Mouse (Mus musculus): Measurements from ENCODE around the gene Tcf7l2. TPM values are rescaled to one million over a fixed set of nuclear protein-coding genes. Genes with fewer than 3 reads are reported as not detected.

The Tcf7l2 gene
- polyA plus RNA-seq, 1 experiment from 2014 or later = 196 TPM

GRCm38 (mm10) chr19:55740753-55741438, 724 bp upstream of the Tcf7l2 start:
- Histone ChIP-seq H3K9me3 (replicated peaks; ENCODE audit: control insufficient read depth, low read length) (no peaks in the 10 kb centered on the region), H3K27ac (ENCODE audit: low read depth, low read length) (peak overlapping the region; percentile 60; the same call in 1 of the 2 replicates), H3K36me3 (ENCODE audit: control insufficient read depth, insufficient read depth, low read length) (no peaks in the 10 kb centered on the region), H3K4me1 (ENCODE audit: control insufficient read depth, insufficient read depth, low read length) (peaks cover 18% of the 10 kb centered on the region; the same call in 1 of the 2 replicates), H3K4me3 (ENCODE audit: low read depth, low read length) (peak overlapping the region; percentile 53), H3K4me2 (ENCODE audit: low read length) (peak overlapping the region; percentile 81), H3K27me3 (replicated peaks; ENCODE audit: control insufficient read depth, insufficient read depth, low read length) (no peaks in the 10 kb centered on the region), H3K9ac (ENCODE audit: low read length) (peak overlapping the region; percentile 55)
- ATAC-seq (no peak), DNase-seq (ENCODE audit: low spot score) (no peak)
- WGBS = 13% methylated on average over 10 of the region's 10 CpGs

- Histone ChIP-seq H3K4me1 (ENCODE audit: control insufficient read depth, insufficient read depth, low read length) (peaks cover 32% of the 10 kb centered on the region), H3K9ac (ENCODE audit: low read length) (peak overlapping the region; percentile 87), H3K27me3 (replicated peaks; ENCODE audit: control insufficient read depth, insufficient read depth, low read length) (no peaks in the 10 kb centered on the region; the same call in 1 of the 2 replicates), H3K36me3 (ENCODE audit: control insufficient read depth, insufficient read depth, low read length) (no peaks in the 10 kb centered on the region), H3K4me3 (ENCODE audit: low read depth, low read length) (peak overlapping the region; percentile 53), H3K9me3 (replicated peaks; ENCODE audit: control insufficient read depth, low read length) (no peaks in the 10 kb centered on the region), H3K27ac (ENCODE audit: low read depth, low read length) (peak overlapping the region; percentile 90), H3K4me2 (ENCODE audit: low read length) (peak overlapping the region; percentile 81)
- no peak for ATAC-seq
- under 1% methylated on average over 60 of the region's 70 CpGs for WGBS
- peak; percentile 55 for DNase-seq (ENCODE audit: low spot score)
These were observed 873 bp downstream of the Tcf7l2 start for GRCm38 (mm10) chr19:55742386-55743000.

- Histone ChIP-seq H3K27me3 (replicated peaks; ENCODE audit: control insufficient read depth, insufficient read depth, low read length) (no peaks in the 10 kb centered on the region; the same call in 1 of the 2 replicates), H3K4me1 (ENCODE audit: control insufficient read depth, insufficient read depth, low read length) (peaks cover 38% of the 10 kb centered on the region), H3K27ac (ENCODE audit: low read depth, low read length) (peak overlapping the region; percentile 90), H3K9me3 (replicated peaks; ENCODE audit: control insufficient read depth, low read length) (no peaks in the 10 kb centered on the region), H3K4me2 (ENCODE audit: low read length) (peak overlapping the region; percentile 81), H3K36me3 (ENCODE audit: control insufficient read depth, insufficient read depth, low read length) (no peaks in the 10 kb centered on the region), H3K4me3 (ENCODE audit: low read depth, low read length) (peak overlapping the region; percentile 53), H3K9ac (ENCODE audit: low read length) (peak overlapping the region; percentile 87)
- ATAC-seq (0 out of 2 replicates have a peak, but pooled peaks have one; percentile 5), DNase-seq (ENCODE audit: low spot score) (peak; percentile 44)
- WGBS = under 1% methylated on average over 31 of the region's 38 CpGs
These were observed 1.5 kb downstream of the Tcf7l2 start for GRCm38 (mm10) chr19:55743001-55743556.

- peaks cover 45% of the 10 kb centered on the region for H3K4me1 ChIP-seq (ENCODE audit: control insufficient read depth, insufficient read depth, low read length)
- peak overlapping the region; percentile 90 for H3K27ac ChIP-seq (ENCODE audit: low read depth, low read length)
- H3K4me3 ChIP-seq (ENCODE audit: low read depth, low read length) = peak overlapping the region; percentile 53
- H3K4me2 ChIP-seq (ENCODE audit: low read length) = peak overlapping the region; percentile 81
- ATAC-seq (peak; percentile 60), DNase-seq (ENCODE audit: low spot score) (peak; percentile 79)
- H3K27me3 ChIP-seq (replicated peaks; ENCODE audit: control insufficient read depth, insufficient read depth, low read length) = no peaks in the 10 kb centered on the region; the same call in 1 of the 2 replicates
- no peaks in the 10 kb centered on the region for H3K9me3 ChIP-seq (replicated peaks; ENCODE audit: control insufficient read depth, low read length)
- H3K9ac ChIP-seq (ENCODE audit: low read length) = peak overlapping the region; percentile 87
- WGBS = under 1% methylated on average over 47 of the region's 47 CpGs
- H3K36me3 ChIP-seq (ENCODE audit: control insufficient read depth, insufficient read depth, low read length) = no peaks in the 10 kb centered on the region
These were observed 2.2 kb downstream of the Tcf7l2 start for GRCm38 (mm10) chr19:55743557-55744441.

- Histone ChIP-seq H3K9me3 (replicated peaks; ENCODE audit: control insufficient read depth, low read length) (no peaks in the 10 kb centered on the region), H3K9ac (ENCODE audit: low read length) (peak overlapping the region; percentile 87), H3K36me3 (ENCODE audit: control insufficient read depth, insufficient read depth, low read length) (no peaks in the 10 kb centered on the region), H3K4me1 (ENCODE audit: control insufficient read depth, insufficient read depth, low read length) (peaks cover 54% of the 10 kb centered on the region), H3K27me3 (replicated peaks; ENCODE audit: control insufficient read depth, insufficient read depth, low read length) (no peaks in the 10 kb centered on the region; the same call in 1 of the 2 replicates), H3K4me2 (ENCODE audit: low read length) (peak overlapping the region; percentile 81), H3K27ac (ENCODE audit: low read depth, low read length) (peak overlapping the region; percentile 90), H3K4me3 (ENCODE audit: low read depth, low read length) (peak overlapping the region; percentile 53)
- peak; percentile 33 for DNase-seq (ENCODE audit: low spot score)
- WGBS = 2% methylated on average over 21 of the region's 21 CpGs
- no peak for ATAC-seq
These were observed 3.1 kb downstream of the Tcf7l2 start for GRCm38 (mm10) chr19:55744576-55745191.

- 11% methylated on average over 9 of the region's 9 CpGs for WGBS
- ATAC-seq (no peak), DNase-seq (ENCODE audit: low spot score) (peak; percentile 29)
- no peaks in the 10 kb centered on the region for H3K36me3 ChIP-seq (ENCODE audit: control insufficient read depth, insufficient read depth, low read length)
- H3K4me2 ChIP-seq (ENCODE audit: low read length) = peak overlapping the region; percentile 81
- H3K9ac ChIP-seq (ENCODE audit: low read length) = peak overlapping the region; percentile 87
- peak overlapping the region; percentile 49; the same call in 1 of the 2 replicates for H3K27ac ChIP-seq (ENCODE audit: low read depth, low read length)
- no peaks in the 10 kb centered on the region for H3K9me3 ChIP-seq (replicated peaks; ENCODE audit: control insufficient read depth, low read length)
- no peaks in the 10 kb centered on the region; the same call in 1 of the 2 replicates for H3K27me3 ChIP-seq (replicated peaks; ENCODE audit: control insufficient read depth, insufficient read depth, low read length)
- peaks cover 57% of the 10 kb centered on the region for H3K4me1 ChIP-seq (ENCODE audit: control insufficient read depth, insufficient read depth, low read length)
- H3K4me3 ChIP-seq (ENCODE audit: low read depth, low read length) = peak overlapping the region; percentile 53
These were observed 3.6 kb downstream of the Tcf7l2 start for GRCm38 (mm10) chr19:55745192-55745578.

GRCm38 (mm10) chr19:55746241-55746640, 4.6 kb downstream of the Tcf7l2 start:
- H3K4me2 ChIP-seq (ENCODE audit: low read length) = peak overlapping the region; percentile 81
- DNase-seq (ENCODE audit: low spot score) (peak; percentile 43), ATAC-seq (no peak)
- no peaks in the 10 kb centered on the region for H3K36me3 ChIP-seq (ENCODE audit: control insufficient read depth, insufficient read depth, low read length)
- peaks cover 59% of the 10 kb centered on the region for H3K4me1 ChIP-seq (ENCODE audit: control insufficient read depth, insufficient read depth, low read length)
- peak overlapping the region; percentile 11 for H3K4me3 ChIP-seq (ENCODE audit: low read depth, low read length)
- no peaks in the 10 kb centered on the region for H3K9me3 ChIP-seq (replicated peaks; ENCODE audit: control insufficient read depth, low read length)
- H3K9ac ChIP-seq (ENCODE audit: low read length) = peak overlapping the region; percentile 37
- WGBS = 8% methylated on average over 5 of the region's 5 CpGs
- peak overlapping the region; percentile 58; the same call in 1 of the 2 replicates for H3K27ac ChIP-seq (ENCODE audit: low read depth, low read length)
- H3K27me3 ChIP-seq (replicated peaks; ENCODE audit: control insufficient read depth, insufficient read depth, low read length) = no peaks in the 10 kb centered on the region; the same call in 1 of the 2 replicates
